Mouse (Mus musculus) MEL (cell line): ENCODE data around the gene Nrbf2.

Experiments
- HCFC1 ChIP-seq: IDR thresholded peaks from 2 replicates; pipeline ENCODE4 v1.6.1; 2012; ENCODE audit warnings: low read depth, mild to moderate bottlenecking, inconsistent platforms, low read length, improper control_type of control experiment, moderate library complexity
- POLR2A ChIP-seq, 2 experiments: IDR thresholded peaks; 2 replicates each; pipeline ENCODE4 v1.6.1; 2011 to 2012; ENCODE audit warnings: low read length in 2 of 2, mild to moderate bottlenecking in 2 of 2, control low read depth in 1 of 2, improper control_type of control experiment in 1 of 2, low read depth in 1 of 2, moderate library complexity in 1 of 2; ENCODE audit not compliant: control insufficient read depth in 1 of 2, insufficient read depth in 1 of 2, poor library complexity in 1 of 2
- POLR2AphosphoS2 ChIP-seq: IDR thresholded peaks from 2 replicates; pipeline ENCODE4 v1.6.1; 2011; ENCODE audit warnings: low read length, improper control_type of control experiment
- SIN3A ChIP-seq: IDR thresholded peaks from 2 replicates; pipeline ENCODE4 v1.6.1; 2012; ENCODE audit warnings: low read length, improper control_type of control experiment, inconsistent platforms
- SMC3 ChIP-seq: IDR thresholded peaks from 2 replicates; pipeline ENCODE4 v1.6.1; 2011; ENCODE audit warnings: low read depth, low read length, improper control_type of control experiment
- USF2 ChIP-seq, 2 experiments: IDR thresholded peaks; 2 replicates each; pipeline ENCODE4 v1.6.1; 2011 to 2012; ENCODE audit warnings: improper control_type of control experiment in 2 of 2, low read length in 2 of 2, borderline replicate concordance in 1 of 2, inconsistent platforms in 1 of 2, low read depth in 1 of 2, mild to moderate bottlenecking in 1 of 2; ENCODE audit not compliant: insufficient read depth in 1 of 2

- TF ChIP-seq POLR2A (IDR thresholded peaks at IDR 0.05; ENCODE audit: control insufficient read depth in 1 of 2, insufficient read depth in 1 of 2, low read depth in 1 of 2, low read length in 2 of 2, poor library complexity in 1 of 2), result no peak
- TF ChIP-seq SIN3A, result peak; percentile 74
- no peak for TF ChIP-seq HCFC1
- no peak for TF ChIP-seq SMC3
- TF ChIP-seq USF2 (IDR thresholded peaks at IDR 0.05; ENCODE audit: borderline replicate concordance in 1 of 2, insufficient read depth in 1 of 2, low read depth in 1 of 2, low read length in 2 of 2), result no peak
- no peak for TF ChIP-seq POLR2AphosphoS2
Measured at GRCm38 (mm10) chr10:67301046-67301445, 15.9 kb upstream of the Nrbf2 start.
